Mouse (Mus musculus): Measurements from ENCODE around the gene Olfr750. TPM values are rescaled to one million over a fixed set of nuclear protein-coding genes. Genes with fewer than 3 reads are reported as not detected.
"Not testable (repeated sequence)": the region's sequence is repeated elsewhere in the genome, so short reads cannot be mapped to it uniquely, and the experiment has no call there.

Gene Olfr750
- 0.03 TPM in 1 of 2 replicates, not detected in the other for polyA plus RNA-seq (2015; fragmentation: Nextera tagmentation; extraction: Ambion mirVana)

GRCm38 (mm10) chr14:51074335-51074734 lies at the start of gene Olfr750:
Gene Olfr750 (minus strand): TSS chr14:51074435.
- H3K27me3 ChIP-seq = 0 out of 2 replicates have a peak, but pooled peaks cover 2% of the 10 kb centered on the region
- ATAC-seq (ENCODE audit: low FRiP score, low read depth) = no peak
- no peak within 1 kb of the TSS for H3K4me2 ChIP-seq (replicated peaks)
- H3K4me1 ChIP-seq = no peaks in the 10 kb centered on the region
- H3K9ac ChIP-seq = no peak within 1 kb of the TSS
- no peak within 1 kb of the TSS for H3K4me3 ChIP-seq
- H3K9me3 ChIP-seq = no peaks in the 10 kb centered on the region
- WGBS = 75% methylated on average over 3 of the region's 3 CpGs
- H3K27ac ChIP-seq = no peak within 1 kb of the TSS
- no peaks in the 10 kb centered on the region for H3K36me3 ChIP-seq

- Histone ChIP-seq H3K9ac (no peak within 1 kb of the TSS), H3K4me1 (no peaks in the 10 kb centered on the region), H3K27me3 (no peaks in the 10 kb centered on the region), H3K4me3 (no peak within 1 kb of the TSS), H3K27ac (no peak within 1 kb of the TSS), H3K9me3 (no peaks in the 10 kb centered on the region), H3K4me2 (replicated peaks) (no peak within 1 kb of the TSS), H3K36me3 (no peaks in the 10 kb centered on the region)
- no peak for ATAC-seq (ENCODE audit: low FRiP score, low read depth)
- WGBS = 47% methylated on average over 12 of the region's 12 CpGs
Measured at GRCm38 (mm10) chr14:51113916-51114560, 39.8 kb upstream of the Olfr750 start, which contains the start of gene Eddm3b. Gene Eddm3b (plus strand): TSS chr14:51114426.

- Histone ChIP-seq H3K9ac (no peak overlapping the region), H3K36me3 (no peaks in the 10 kb centered on the region), H3K4me3 (no peak overlapping the region), H3K4me1 (no peaks in the 10 kb centered on the region), H3K9me3 (no peaks in the 10 kb centered on the region), H3K4me2 (replicated peaks) (no peak overlapping the region), H3K27ac (no peak overlapping the region), H3K27me3 (no peaks in the 10 kb centered on the region)
- WGBS = 41% methylated on average over 9 of the region's 9 CpGs
- no peak for ATAC-seq (ENCODE audit: low FRiP score, low read depth)
Measured at GRCm38 (mm10) chr14:51113476-51113875, 39.2 kb upstream of the Olfr750 start.

GRCm38 (mm10) chr14:51111966-51112365 lies 37.7 kb upstream of the Olfr750 start:
- ATAC-seq (ENCODE audit: low FRiP score, low read depth) = no peak
- Histone ChIP-seq H3K4me1 (no peaks in the 10 kb centered on the region), H3K9me3 (no peaks in the 10 kb centered on the region), H3K27me3 (no peaks in the 10 kb centered on the region), H3K4me2 (replicated peaks) (no peak overlapping the region), H3K9ac (no peak overlapping the region), H3K36me3 (no peaks in the 10 kb centered on the region), H3K4me3 (no peak overlapping the region), H3K27ac (no peak overlapping the region)
- 52% methylated on average over 3 of the region's 3 CpGs for WGBS

GRCm38 (mm10) chr14:51106449-51106967 lies 32.3 kb upstream of the Olfr750 start:
- Histone ChIP-seq H3K9ac (no peak overlapping the region), H3K36me3 (0 out of 2 replicates have a peak, but pooled peaks cover 8% of the 10 kb centered on the region), H3K27ac (no peak overlapping the region), H3K9me3 (no peaks in the 10 kb centered on the region), H3K4me1 (no peaks in the 10 kb centered on the region), H3K27me3 (no peaks in the 10 kb centered on the region), H3K4me2 (replicated peaks) (no peak overlapping the region), H3K4me3 (no peak overlapping the region)
- ATAC-seq (ENCODE audit: low FRiP score, low read depth) = no peak

- Histone ChIP-seq H3K4me1 (no peaks in the 10 kb centered on the region), H3K4me3 (no peak overlapping the region), H3K27ac (no peak overlapping the region), H3K9ac (no peak overlapping the region), H3K27me3 (no peaks in the 10 kb centered on the region), H3K9me3 (no peaks in the 10 kb centered on the region), H3K36me3 (0 out of 2 replicates have a peak, but pooled peaks cover 8% of the 10 kb centered on the region), H3K4me2 (replicated peaks) (no peak overlapping the region)
- no peak for ATAC-seq (ENCODE audit: low FRiP score, low read depth)
- WGBS = 87% methylated on average over 2 of the region's 2 CpGs
Measured at GRCm38 (mm10) chr14:51104366-51104765, 30.1 kb upstream of the Olfr750 start.

- ATAC-seq (ENCODE audit: low FRiP score, low read depth) = no peak
- no peak overlapping the region for H3K27ac ChIP-seq
- no peak overlapping the region for H3K9ac ChIP-seq
- no peaks in the 10 kb centered on the region for H3K9me3 ChIP-seq
- H3K4me2 ChIP-seq (replicated peaks) = no peak overlapping the region
- H3K27me3 ChIP-seq = no peaks in the 10 kb centered on the region
- no peak overlapping the region for H3K4me3 ChIP-seq
- WGBS = 63% methylated on average over 3 of the region's 3 CpGs
- H3K4me1 ChIP-seq = no peaks in the 10 kb centered on the region
- H3K36me3 ChIP-seq = 0 out of 2 replicates have a peak, but pooled peaks cover 8% of the 10 kb centered on the region
Measured at GRCm38 (mm10) chr14:51103217-51103616, 29.0 kb upstream of the Olfr750 start.

- Histone ChIP-seq H3K4me3 (no peak overlapping the region), H3K9ac (no peak overlapping the region), H3K27ac (no peak overlapping the region), H3K36me3 (0 out of 2 replicates have a peak, but pooled peaks cover 8% of the 10 kb centered on the region), H3K4me2 (replicated peaks) (no peak overlapping the region), H3K9me3 (no peaks in the 10 kb centered on the region), H3K27me3 (no peaks in the 10 kb centered on the region), H3K4me1 (no peaks in the 10 kb centered on the region)
- WGBS = 71% methylated on average over 9 of the region's 9 CpGs
- no peak for ATAC-seq (ENCODE audit: low FRiP score, low read depth)
Measured at GRCm38 (mm10) chr14:51101284-51101683, 27.0 kb upstream of the Olfr750 start.

GRCm38 (mm10) chr14:51098921-51099320 lies 24.7 kb upstream of the Olfr750 start:
- no peaks in the 10 kb centered on the region for H3K27me3 ChIP-seq

GRCm38 (mm10) chr14:51098300-51098699 lies 24.1 kb upstream of the Olfr750 start:
- not testable (repeated sequence) for H3K27me3 ChIP-seq; H3K4me2 ChIP-seq (replicated peaks); H3K9ac ChIP-seq; H3K4me3 ChIP-seq; H3K9me3 ChIP-seq; H3K4me1 ChIP-seq; H3K27ac ChIP-seq; H3K36me3 ChIP-seq
- 9% methylated on average over 1 of the region's 1 CpGs for WGBS
- peak; percentile 24; the same call in 1 of the 2 replicates for ATAC-seq (ENCODE audit: low FRiP score, low read depth)

More at GRCm38 (mm10) chr14:51098921-51099320, 24.7 kb upstream of the Olfr750 start:
- H3K4me2 ChIP-seq (replicated peaks) = no peak overlapping the region
- ATAC-seq (ENCODE audit: low FRiP score, low read depth) = no peak
- no peak overlapping the region for H3K4me3 ChIP-seq
- H3K36me3 ChIP-seq = no peaks in the 10 kb centered on the region
- no peaks in the 10 kb centered on the region for H3K4me1 ChIP-seq
- no peak overlapping the region for H3K9ac ChIP-seq
- no peaks in the 10 kb centered on the region for H3K9me3 ChIP-seq
- H3K27ac ChIP-seq = no peak overlapping the region
- 93% methylated on average over 11 of the region's 11 CpGs for WGBS

- 57% methylated on average over 9 of the region's 9 CpGs for WGBS
- no peak overlapping the region for H3K27ac ChIP-seq
- peaks cover 8% of the 10 kb centered on the region; the same call in 1 of the 2 replicates for H3K4me1 ChIP-seq
- no peak overlapping the region for H3K9ac ChIP-seq
- H3K4me2 ChIP-seq (replicated peaks) = no peak overlapping the region
- no peaks in the 10 kb centered on the region for H3K36me3 ChIP-seq
- H3K9me3 ChIP-seq = no peaks in the 10 kb centered on the region
- H3K4me3 ChIP-seq = no peak overlapping the region
- H3K27me3 ChIP-seq = no peaks in the 10 kb centered on the region
- ATAC-seq (ENCODE audit: low FRiP score, low read depth) = no peak
Measured at GRCm38 (mm10) chr14:51095736-51096524, 21.7 kb upstream of the Olfr750 start.

GRCm38 (mm10) chr14:51094921-51095320 lies 20.7 kb upstream of the Olfr750 start:
- Histone ChIP-seq H3K4me2 (replicated peaks) (no peak overlapping the region), H3K27ac (no peak overlapping the region), H3K4me1 (peaks cover 8% of the 10 kb centered on the region; the same call in 1 of the 2 replicates), H3K4me3 (no peak overlapping the region), H3K9ac (no peak overlapping the region), H3K9me3 (no peaks in the 10 kb centered on the region), H3K27me3 (no peaks in the 10 kb centered on the region), H3K36me3 (no peaks in the 10 kb centered on the region)
- 70% methylated on average over 9 of the region's 9 CpGs for WGBS
- no peak for ATAC-seq (ENCODE audit: low FRiP score, low read depth)
